Mouse (Mus musculus) heart, embryonic 14.5 days (tissue): ENCODE measurements around the gene Gpr107. TPM values are rescaled to one million over a fixed set of nuclear protein-coding genes. Genes with fewer than 3 reads are reported as not detected.

Source experiments
- ATAC-seq: fragments of 200-750 bp; cut with Nextera tagmentation; 2 replicates; pipeline ENCODE4 v1.8.0; 2017; ENCODE audit warnings: low read depth, moderate TSS enrichment; ENCODE audit not compliant: insufficient number of reproducible peaks, insufficient read depth, low FRiP score
- H3K27ac ChIP-seq, 2 experiments: fragments of 200-500 bp in 1 of 2; fragments of 300-500 bp in 1 of 2; sonication (generic) in 1 of 2; replicated peaks in 1 of 2; 2 replicates each; pipeline ENCODE4 v1.5.1; 2012 to 2014; ENCODE audit warnings: low read depth in 2 of 2, low read length in 2 of 2, control low read depth in 1 of 2, mild to moderate bottlenecking in 1 of 2, mixed read lengths in 1 of 2; ENCODE audit not compliant: control insufficient read depth in 1 of 2, insufficient read depth in 1 of 2
- H3K27me3 ChIP-seq: fragments of 300-500 bp; sonication (generic); 2 replicates; pipeline ENCODE4 v1.6.1; 2014; ENCODE audit warnings: mild to moderate bottlenecking, low read length, control low read depth; ENCODE audit not compliant: control insufficient read depth, insufficient read depth
- H3K36me3 ChIP-seq: fragments of 300-500 bp; sonication (generic); 2 replicates; pipeline ENCODE4 v1.6.1; 2014; ENCODE audit warnings: mild to moderate bottlenecking, control low read depth, low read length, mixed read lengths; ENCODE audit not compliant: control insufficient read depth, insufficient read depth
- H3K4me1 ChIP-seq, 2 experiments: fragments of 200-500 bp in 1 of 2; fragments of 300-500 bp in 1 of 2; sonication (generic) in 1 of 2; 2 replicates each; pipeline ENCODE4 v1.6.1; 2012 to 2014; ENCODE audit warnings: low read length in 2 of 2, control low read depth in 1 of 2, mixed read lengths in 1 of 2; ENCODE audit not compliant: control insufficient read depth in 2 of 2, insufficient read depth in 2 of 2
- H3K4me2 ChIP-seq: fragments of 300-500 bp; sonication (generic); 2 replicates; pipeline ENCODE4 v1.6.1; 2014; ENCODE audit warnings: mild to moderate bottlenecking, low read length
- H3K4me3 ChIP-seq, 2 experiments: fragments of 200-500 bp in 1 of 2; fragments of 300-500 bp in 1 of 2; sonication (generic) in 1 of 2; 2 replicates each; pipeline ENCODE4 v1.5.1; 2012 to 2014; ENCODE audit warnings: low read length in 2 of 2, mild to moderate bottlenecking in 2 of 2, control low read depth in 1 of 2, low read depth in 1 of 2, moderate library complexity in 1 of 2; ENCODE audit not compliant: control insufficient read depth in 1 of 2, insufficient read depth in 1 of 2
- H3K9ac ChIP-seq: fragments of 300-500 bp; sonication (generic); 2 replicates; pipeline ENCODE4 v1.6.1; 2014; ENCODE audit warnings: mild to moderate bottlenecking, low read length
- H3K9me3 ChIP-seq: fragments of 300-500 bp; sonication (generic); 2 replicates; pipeline ENCODE4 v1.6.1; 2016; ENCODE audit warnings: low read length, control low read depth; ENCODE audit not compliant: control insufficient read depth
- WGBS: fragments of 180-500 bp; shearing (Covaris S2); extraction: QIAGEN DNeasy Blood & Tissue Kit; methylation state at CpG from one replicate; pipeline ENCODE4 v1.1.7; 2014; 5-methylcytosine and 5-hydroxymethylcytosine counted together
- polyA plus RNA-seq: library from polyadenylated mRNA; unstranded; fragments of >200 nt; fragmentation: Nextera tagmentation; extraction: Ambion mirVana; gene quantifications from 2 replicates; pipeline ENCODE4 v1.2.1, GENCODE M21; 2014

Gpr107 gene
- polyA plus RNA-seq, 1 experiment from 2014 or later, result 27.3 TPM

- Histone ChIP-seq H3K4me3 (no peak overlapping the region), H3K9ac (no peak overlapping the region), H3K9me3 (no peaks in the 10 kb centered on the region), H3K36me3 (0 out of 2 replicates have a peak, but pooled peaks cover 6% of the 10 kb centered on the region), H3K4me2 (no peak overlapping the region), H3K27me3 (no peaks in the 10 kb centered on the region), H3K4me1 (peaks cover 27 to 46% of the 10 kb centered on the region in 2 experiments), H3K27ac (peak overlapping the region; percentile 20 to 31; a peak in 3 of 4 replicates)
- no peak for ATAC-seq
- WGBS, result 55% methylated on average over 7 of the region's 7 CpGs
Measured at GRCm38 (mm10) chr2:31121131-31121693, 30.9 kb upstream of the Gpr107 start.

GRCm38 (mm10) chr2:31122806-31123205 lies 29.3 kb upstream of the Gpr107 start:
- Histone ChIP-seq H3K27ac (no peak overlapping the region), H3K27me3 (no peaks in the 10 kb centered on the region), H3K9ac (no peak overlapping the region), H3K9me3 (no peaks in the 10 kb centered on the region), H3K4me1 (peaks cover 32 to 54% of the 10 kb centered on the region in 2 experiments), H3K4me2 (no peak overlapping the region), H3K36me3 (0 out of 2 replicates have a peak, but pooled peaks cover 4% of the 10 kb centered on the region), H3K4me3 (no peak overlapping the region)
- ATAC-seq, result no peak
- WGBS, result 79% methylated on average over 5 of the region's 5 CpGs

- no peak overlapping the region for H3K4me3 ChIP-seq
- H3K4me2 ChIP-seq, result no peak overlapping the region
- H3K27ac ChIP-seq, result no peak overlapping the region
- ATAC-seq, result no peak
- no peak overlapping the region for H3K9ac ChIP-seq
- 77% methylated on average over 5 of the region's 5 CpGs for WGBS
- H3K36me3 ChIP-seq, result 0 out of 2 replicates have a peak, but pooled peaks cover 4% of the 10 kb centered on the region
- H3K27me3 ChIP-seq, result no peaks in the 10 kb centered on the region
- H3K4me1 ChIP-seq, result peaks cover 34 to 58% of the 10 kb centered on the region in 2 experiments
- no peaks in the 10 kb centered on the region for H3K9me3 ChIP-seq
Measured at GRCm38 (mm10) chr2:31123493-31123892, 28.6 kb upstream of the Gpr107 start.

- peak overlapping the region; percentile 19; the same call in 1 of the 2 replicates for H3K9ac ChIP-seq
- peak; percentile 44 for ATAC-seq
- no peaks in the 10 kb centered on the region for H3K27me3 ChIP-seq
- H3K9me3 ChIP-seq, result no peaks in the 10 kb centered on the region
- WGBS, result 38% methylated on average over 2 of the region's 2 CpGs
- H3K4me3 ChIP-seq, result no peak overlapping the region
- H3K36me3 ChIP-seq, result 0 out of 2 replicates have a peak, but pooled peaks cover 4% of the 10 kb centered on the region
- H3K4me1 ChIP-seq, result peaks cover 30 to 52% of the 10 kb centered on the region in 2 experiments
- H3K4me2 ChIP-seq, result 0 out of 2 replicates have a peak overlapping the region, but pooled peaks have one; percentile 16
- peak overlapping the region; percentile 83 to 88 for H3K27ac ChIP-seq
Measured at GRCm38 (mm10) chr2:31124694-31125093, 27.4 kb upstream of the Gpr107 start.

GRCm38 (mm10) chr2:31125156-31125555 lies 27.0 kb upstream of the Gpr107 start:
- no peak for ATAC-seq
- H3K4me1 ChIP-seq, result peaks cover 31 to 51% of the 10 kb centered on the region in 2 experiments
- no peaks in the 10 kb centered on the region for H3K9me3 ChIP-seq
- 0 out of 2 replicates have a peak, but pooled peaks cover 4% of the 10 kb centered on the region for H3K36me3 ChIP-seq
- no peak overlapping the region for H3K4me2 ChIP-seq
- H3K4me3 ChIP-seq, result no peak overlapping the region
- no peaks in the 10 kb centered on the region for H3K27me3 ChIP-seq
- peak overlapping the region; percentile 83 to 88 for H3K27ac ChIP-seq
- WGBS, result 51% methylated on average over 7 of the region's 7 CpGs
- no peak overlapping the region for H3K9ac ChIP-seq

- no peak for ATAC-seq
- Histone ChIP-seq H3K9ac (no peak overlapping the region), H3K27me3 (no peaks in the 10 kb centered on the region), H3K9me3 (no peaks in the 10 kb centered on the region), H3K27ac (no peak overlapping the region), H3K4me2 (no peak overlapping the region), H3K4me3 (no peak overlapping the region), H3K36me3 (0 out of 2 replicates have a peak, but pooled peaks cover 4% of the 10 kb centered on the region), H3K4me1 (peaks cover 38 to 55% of the 10 kb centered on the region in 2 experiments)
- 92% methylated on average over 9 of the region's 9 CpGs for WGBS
Measured at GRCm38 (mm10) chr2:31126048-31126447, 26.1 kb upstream of the Gpr107 start.

GRCm38 (mm10) chr2:31127219-31127618 lies 24.9 kb upstream of the Gpr107 start:
- Histone ChIP-seq H3K9ac (no peak overlapping the region), H3K4me1 (peaks cover 40 to 62% of the 10 kb centered on the region in 2 experiments), H3K9me3 (no peaks in the 10 kb centered on the region), H3K4me3 (no peak overlapping the region), H3K27me3 (no peaks in the 10 kb centered on the region), H3K27ac (no peak overlapping the region), H3K4me2 (no peak overlapping the region), H3K36me3 (0 out of 2 replicates have a peak, but pooled peaks cover 4% of the 10 kb centered on the region)
- whole genome bisulfite sequencing, result 73% methylated on average over 7 of the region's 7 CpGs
- ATAC-seq, result no peak
